Mouse (Mus musculus): ENCODE results near the gene Hk3. TPM values are rescaled to one million over a fixed set of nuclear protein-coding genes. Genes with fewer than 3 reads are reported as not detected.

Hk3 gene
- polyA plus RNA-seq, 1 experiment from 2014 or later = 0.87 TPM

- H3K9ac ChIP-seq (replicated peaks) = no peak overlapping the region
- H3K4me2 ChIP-seq (replicated peaks) = no peak overlapping the region
- no peak overlapping the region for H3K4me3 ChIP-seq (replicated peaks)
- H3K27me3 ChIP-seq = peaks cover 50% of the 10 kb centered on the region
- WGBS = 43% methylated on average over 14 of the region's 14 CpGs
- ATAC-seq = no peak
- no peaks in the 10 kb centered on the region for H3K36me3 ChIP-seq
- H3K4me1 ChIP-seq (replicated peaks) = peaks cover 48% of the 10 kb centered on the region
- no peak overlapping the region for H3K27ac ChIP-seq
- H3K9me3 ChIP-seq = no peaks in the 10 kb centered on the region
Measured at GRCm38 (mm10) chr13:54970521-54971247, 50.5 kb downstream of the Hk3 start.

GRCm38 (mm10) chr13:54969513-54969912 is 51.7 kb downstream of the Hk3 start:
- Histone ChIP-seq H3K27ac (no peak overlapping the region), H3K9ac (replicated peaks) (no peak overlapping the region; the same call in 1 of the 2 replicates), H3K4me3 (replicated peaks) (no peak overlapping the region), H3K36me3 (no peaks in the 10 kb centered on the region), H3K27me3 (peaks cover 55% of the 10 kb centered on the region), H3K9me3 (no peaks in the 10 kb centered on the region), H3K4me2 (replicated peaks) (no peak overlapping the region), H3K4me1 (replicated peaks) (peaks cover 42% of the 10 kb centered on the region)
- ATAC-seq = no peak
- 42% methylated on average over 9 of the region's 9 CpGs for WGBS

GRCm38 (mm10) chr13:54968636-54969035 is 52.5 kb downstream of the Hk3 start:
- Histone ChIP-seq H3K4me3 (replicated peaks) (no peak overlapping the region), H3K4me1 (replicated peaks) (peaks cover 50% of the 10 kb centered on the region), H3K27me3 (peaks cover 60% of the 10 kb centered on the region), H3K9me3 (no peaks in the 10 kb centered on the region), H3K27ac (no peak overlapping the region), H3K4me2 (replicated peaks) (no peak overlapping the region), H3K9ac (replicated peaks) (no peak overlapping the region), H3K36me3 (no peaks in the 10 kb centered on the region)
- 68% methylated on average over 5 of the region's 5 CpGs for WGBS
- no peak for ATAC-seq

- Histone ChIP-seq H3K36me3 (no peaks in the 10 kb centered on the region), H3K9me3 (no peaks in the 10 kb centered on the region), H3K4me3 (replicated peaks) (no peak overlapping the region), H3K4me1 (replicated peaks) (peaks cover 57% of the 10 kb centered on the region), H3K4me2 (replicated peaks) (no peak overlapping the region), H3K27me3 (peaks cover 56% of the 10 kb centered on the region), H3K9ac (replicated peaks) (peak overlapping the region; percentile 34; the same call in 1 of the 2 replicates), H3K27ac (peak overlapping the region; percentile 70)
- 0 out of 2 replicates have a peak, but pooled peaks have one; percentile 37 for ATAC-seq
- 27% methylated on average over 11 of the region's 11 CpGs for WGBS
Measured at GRCm38 (mm10) chr13:54967501-54967900, 53.7 kb downstream of the Hk3 start.

- ATAC-seq = no peak
- no peak overlapping the region for H3K4me3 ChIP-seq (replicated peaks)
- H3K27me3 ChIP-seq = peaks cover 67% of the 10 kb centered on the region
- H3K4me1 ChIP-seq (replicated peaks) = peaks cover 54% of the 10 kb centered on the region
- H3K9me3 ChIP-seq = no peaks in the 10 kb centered on the region
- no peak overlapping the region for H3K4me2 ChIP-seq (replicated peaks)
- H3K27ac ChIP-seq = no peak overlapping the region
- no peaks in the 10 kb centered on the region for H3K36me3 ChIP-seq
- 85% methylated on average over 6 of the region's 6 CpGs for WGBS
- H3K9ac ChIP-seq (replicated peaks) = no peak overlapping the region
Measured at GRCm38 (mm10) chr13:54965256-54965655, 55.9 kb downstream of the Hk3 start.

- peaks cover 75% of the 10 kb centered on the region for H3K27me3 ChIP-seq
- H3K4me3 ChIP-seq (replicated peaks) = no peak overlapping the region
- peaks cover 57% of the 10 kb centered on the region for H3K4me1 ChIP-seq (replicated peaks)
- H3K27ac ChIP-seq = no peak overlapping the region
- H3K9me3 ChIP-seq = no peaks in the 10 kb centered on the region
- no peaks in the 10 kb centered on the region for H3K36me3 ChIP-seq
- 81% methylated on average over 3 of the region's 3 CpGs for WGBS
- no peak overlapping the region for H3K4me2 ChIP-seq (replicated peaks)
- ATAC-seq = no peak
- no peak overlapping the region; the same call in 1 of the 2 replicates for H3K9ac ChIP-seq (replicated peaks)
Measured at GRCm38 (mm10) chr13:54960491-54960890, 60.7 kb downstream of the Hk3 start.

GRCm38 (mm10) chr13:54959842-54960241 is 61.3 kb downstream of the Hk3 start:
- no peaks in the 10 kb centered on the region for H3K36me3 ChIP-seq
- H3K27me3 ChIP-seq = peaks cover 78% of the 10 kb centered on the region

GRCm38 (mm10) chr13:54959059-54959701 is 62.0 kb downstream of the Hk3 start:
- H3K27ac ChIP-seq = peak overlapping the region; percentile 42; the same call in 1 of the 2 replicates
- peaks cover 55% of the 10 kb centered on the region for H3K4me1 ChIP-seq (replicated peaks)
- H3K9ac ChIP-seq (replicated peaks) = no peak overlapping the region
- no peak overlapping the region for H3K4me2 ChIP-seq (replicated peaks)
- peaks cover 78% of the 10 kb centered on the region for H3K27me3 ChIP-seq
- no peaks in the 10 kb centered on the region for H3K9me3 ChIP-seq
- 40% methylated on average over 15 of the region's 15 CpGs for WGBS
- H3K4me3 ChIP-seq (replicated peaks) = no peak overlapping the region
- no peak for ATAC-seq
- no peaks in the 10 kb centered on the region for H3K36me3 ChIP-seq

More at GRCm38 (mm10) chr13:54959842-54960241, 61.3 kb downstream of the Hk3 start:
- no peak for ATAC-seq
- Histone ChIP-seq H3K9ac (replicated peaks) (no peak overlapping the region), H3K4me3 (replicated peaks) (no peak overlapping the region), H3K4me1 (replicated peaks) (peaks cover 60% of the 10 kb centered on the region), H3K27ac (no peak overlapping the region), H3K9me3 (no peaks in the 10 kb centered on the region), H3K4me2 (replicated peaks) (no peak overlapping the region)
- WGBS = 43% methylated on average over 6 of the region's 6 CpGs

GRCm38 (mm10) chr13:54957281-54957680 is 63.9 kb downstream of the Hk3 start:
- Histone ChIP-seq H3K36me3 (no peaks in the 10 kb centered on the region), H3K4me3 (replicated peaks) (no peak overlapping the region), H3K4me1 (replicated peaks) (peaks cover 49% of the 10 kb centered on the region), H3K4me2 (replicated peaks) (no peak overlapping the region), H3K9me3 (no peaks in the 10 kb centered on the region), H3K27me3 (peaks cover 86% of the 10 kb centered on the region), H3K27ac (no peak overlapping the region), H3K9ac (replicated peaks) (no peak overlapping the region)
- WGBS = 70% methylated on average over 7 of the region's 7 CpGs
- ATAC-seq = no peak

Other genes starting within 250 kb of the Hk3 start
- not detected in 2 replicates for gene Eif4e1b, start 237.4 kb downstream of the Hk3 start, polyA plus RNA-seq (2015; fragmentation: Nextera tagmentation; extraction: Ambion mirVana)
- gene Tspan17, start 232.0 kb downstream of the Hk3 start, polyA plus RNA-seq (2015; fragmentation: Nextera tagmentation; extraction: Ambion mirVana) = 28.3 and 30.5 TPM in 2 replicates
- gene Unc5a, start 72.0 kb downstream of the Hk3 start, polyA plus RNA-seq (2015; fragmentation: Nextera tagmentation; extraction: Ambion mirVana) = 5.9 and 7.3 TPM in 2 replicates
- 21.6 and 23.1 TPM in 2 replicates for gene Uimc1, start 78.9 kb upstream of the Hk3 start, polyA plus RNA-seq (2015; fragmentation: Nextera tagmentation; extraction: Ambion mirVana)
- gene Zfp346, start 83.9 kb upstream of the Hk3 start, polyA plus RNA-seq (2015; fragmentation: Nextera tagmentation; extraction: Ambion mirVana) = 26.6 and 27.5 TPM in 2 replicates
- gene Gm17617, start 112.2 kb upstream of the Hk3 start, polyA plus RNA-seq (2015; fragmentation: Nextera tagmentation; extraction: Ambion mirVana) = not detected in 2 replicates
- gene Fgfr4, start 131.3 kb upstream of the Hk3 start, polyA plus RNA-seq (2015; fragmentation: Nextera tagmentation; extraction: Ambion mirVana) = 0.30 and 0.47 TPM in 2 replicates
- gene Nsd1, start 188.4 kb upstream of the Hk3 start, polyA plus RNA-seq (2015; fragmentation: Nextera tagmentation; extraction: Ambion mirVana) = 75.1 and 81.5 TPM in 2 replicates

All from midbrain, embryonic 13.5 days (tissue).